ENCODE assay signal across 30 mouse cellular contexts in genomic region chr12:81910439-81910838, GRCm38 (mm10). TPM values are rescaled to one million over a fixed set of nuclear protein-coding genes. Genes with fewer than 3 reads are reported as not detected.
DNase-seq lines count a peak whose midpoint lies in the region; ATAC-seq and TF ChIP-seq lines count a peak whose summit lies in the region.
"Had no signal": no experiment of that assay in that cellular context is flagged by ENCODE, and none has a peak within 500 bp of the region (broad histone marks: within the 10 kb centered on the region; RNA-seq: fewer than 3 reads in every experiment).

No protein-coding gene starts in this region.

- 67% methylated on average over 5 of the region's 5 CpGs for WGBS in lung, embryonic 14.5 days
- WGBS in lung, adult 2 months = 47% methylated on average over 5 of the region's 5 CpGs

- H3K4me3 ChIP-seq in lung, embryonic 14.5 days (ENCODE audit: low read depth, low read length) = no peak overlapping the region
- no peak overlapping the region for H3K4me3 ChIP-seq in lung, adult 2 months (replicated peaks; ENCODE audit: extremely low read depth, low read depth, low read length)
- H3K4me3 ChIP-seq: embryonic facial prominence, embryonic 12.5 days; gastrocnemius, adult 2 months; heart, embryonic 12.5 days; hindbrain, embryonic 13.5 days; liver, embryonic 12.5 days; myocyte; neural tube, embryonic 12.5 days had no signal

- no peak for TF ChIP-seq CTCF in lung, embryonic 14.5 days (IDR thresholded peaks at IDR 0.05; ENCODE audit: low read depth)
- no peak for TF ChIP-seq CTCF in lung, adult 2 months (IDR thresholded peaks at IDR 0.05; ENCODE audit: insufficient read depth, low read length)

- no peaks in the 10 kb centered on the region for H3K27me3 ChIP-seq in lung, embryonic 14.5 days (ENCODE audit: insufficient read depth, low read length)
- H3K27me3 ChIP-seq: embryonic facial prominence, embryonic 12.5 days; heart, embryonic 12.5 days; hindbrain, embryonic 13.5 days; liver, embryonic 12.5 days; neural tube, embryonic 12.5 days had no signal

- intact Hi-C loops in gastrocnemius, postnatal 36 days (cut with DNase I) = no loop called here

- H3K4me2 ChIP-seq in lung, embryonic 14.5 days = no peak overlapping the region
- H3K4me2 ChIP-seq: embryonic facial prominence, embryonic 12.5 days; heart, embryonic 12.5 days; hindbrain, embryonic 13.5 days; liver, embryonic 12.5 days; neural tube, embryonic 12.5 days had no signal

- no peak overlapping the region for H3K9ac ChIP-seq in lung, embryonic 14.5 days
- H3K9ac ChIP-seq: embryonic facial prominence, embryonic 12.5 days; heart, embryonic 12.5 days; hindbrain, embryonic 13.5 days; liver, embryonic 12.5 days; liver, postnatal 0 days; neural tube, embryonic 12.5 days had no signal

- peaks cover 6% of the 10 kb centered on the region; the same call in 1 of the 2 replicates for H3K4me1 ChIP-seq in lung, embryonic 14.5 days (ENCODE audit: insufficient read depth)
- peaks cover 10% of the 10 kb centered on the region for H3K4me1 ChIP-seq in lung, adult 2 months (ENCODE audit: control insufficient read depth, insufficient read depth, low read length)
- H3K4me1 ChIP-seq: liver, embryonic 12.5 days had no signal

- no peak for TF ChIP-seq POLR2A in lung, adult 2 months (IDR thresholded peaks at IDR 0.05; ENCODE audit: borderline replicate concordance, extremely low read depth, low read depth, low read length)

- peak overlapping the region; percentile 42; the same call in 1 of the 2 replicates for H3K27ac ChIP-seq in lung, embryonic 14.5 days (ENCODE audit: low read depth)
- H3K27ac ChIP-seq: embryonic facial prominence, embryonic 12.5 days; gastrocnemius, adult 2 months; hindbrain, embryonic 13.5 days; liver, embryonic 12.5 days; neural tube, embryonic 12.5 days; stomach, postnatal 0 days had no signal

- H3K9me3 ChIP-seq in lung, embryonic 14.5 days (ENCODE audit: low read depth, low read length) = no peaks in the 10 kb centered on the region
- H3K9me3 ChIP-seq: embryonic facial prominence, embryonic 12.5 days; G1E; liver, embryonic 12.5 days; neural tube, embryonic 12.5 days had no signal

- DNase-seq in lung, embryonic 14.5 days = no peak
- no peak for DNase-seq in lung, adult 2 months
- DNase-seq in lung, postnatal 10 days = peak; percentile 24
- DNase-seq in adrenal gland, postnatal 4 days (ENCODE audit: low spot score in 2 of 2) = no peak
- no peak for DNase-seq in gastrocnemius, postnatal 36 days
- DNase-seq: adrenal gland, adult 8-10 months; cerebellum, adult 8-10 months; cerebellum, postnatal 36 days; embryo, embryonic 11 days; gastrocnemius, adult 2 months; heart, postnatal 4 days; kidney, postnatal 14 days; left cerebral cortex, postnatal 4 days; liver, postnatal 0 days; right cerebral cortex, adult 18-20 months; thymus, adult 18-20 months; thymus, postnatal 36 days had no signal

- H3K36me3 ChIP-seq in lung, embryonic 14.5 days (ENCODE audit: insufficient read depth) = peaks cover 9% of the 10 kb centered on the region; the same call in 1 of the 2 replicates
- H3K36me3 ChIP-seq: G1E had no signal

- ATAC-seq in lung, embryonic 14.5 days (ENCODE audit: insufficient read depth) = no peak
- 0 out of 2 replicates have a peak, but pooled peaks have one; percentile 20 for ATAC-seq in common myeloid progenitor, adult 5-6 weeks (replicated peaks; ENCODE audit: low read depth, poor library complexity, severe bottlenecking)
- ATAC-seq in megakaryocyte progenitor cell, adult 5-6 weeks (replicated peaks; ENCODE audit: poor library complexity) = peak; percentile 40
- ATAC-seq: forebrain, embryonic 14.5 days; intestine, postnatal 0 days; liver, embryonic 12.5 days; liver, postnatal 0 days; midbrain, embryonic 16.5 days had no signal

RNA-seq across cellular contexts. Expression of gene Pcnx, which starts 50.6 kb away (rescaled TPM):
- 17.4 and 20.7 TPM in 2 replicates for polyA plus RNA-seq in lung, embryonic 14.5 days (2014; fragmentation: Nextera tagmentation; extraction: Ambion mirVana)
- 39.7 and 66.8 TPM in 2 replicates for polyA plus RNA-seq in lung, adult 2 months (2012; rRNA removed)
- total RNA-seq in common myeloid progenitor, adult 5-6 weeks (2017) = 12.8 and 17.0 TPM in 2 replicates
- total RNA-seq in megakaryocyte progenitor cell, adult 5-6 weeks (2015) = 23.8 and 32.2 TPM in 2 replicates
- total RNA-seq in megakaryocyte progenitor cell, adult 5-6 weeks (2017) = 10.0 and 14.8 TPM in 2 replicates
- 10 to 100 TPM; 64.8 to 68.2 TPM for total RNA-seq in adrenal gland, postnatal 4 days (2021)
- total RNA-seq in gastrocnemius, postnatal 36 days (2021) = 10 to 100 TPM; 35.8 to 40.9 TPM
- polyA plus RNA-seq: G1E had no signal
